Mouse (Mus musculus) midbrain, embryonic 16.5 days (tissue): ENCODE data around the gene Dda1. TPM values are rescaled to one million over a fixed set of nuclear protein-coding genes. Genes with fewer than 3 reads are reported as not detected.
A peak's percentile ranks its signal among the peaks of the same experiment; 100 is the strongest.
"Not testable (repeated sequence)": the region's sequence is repeated elsewhere in the genome, so short reads cannot be mapped to it uniquely, and the experiment has no call there.

Experiments
- ATAC-seq: fragments of 200-750 bp; cut with Nextera tagmentation; 2 replicates; pipeline ENCODE4 v1.8.0; 2017; ENCODE audit warnings: moderate TSS enrichment
- H3K27ac ChIP-seq: fragments of 300-500 bp; sonication (generic); 2 replicates; pipeline ENCODE4 v1.5.1; 2014; ENCODE audit warnings: mild to moderate bottlenecking, low read length, mixed read lengths
- H3K27me3 ChIP-seq: fragments of 300-500 bp; sonication (generic); 2 replicates; pipeline ENCODE4 v1.6.1; 2014; ENCODE audit warnings: low read depth, low read length, mixed read lengths; ENCODE audit not compliant: control insufficient read depth, insufficient read depth
- H3K36me3 ChIP-seq: fragments of 300-500 bp; sonication (generic); 2 replicates; pipeline ENCODE4 v1.6.1; 2014; ENCODE audit warnings: mild to moderate bottlenecking, low read length, moderate library complexity, mixed read lengths; ENCODE audit not compliant: control insufficient read depth, insufficient read depth
- H3K4me1 ChIP-seq: fragments of 300-500 bp; sonication (generic); 2 replicates; pipeline ENCODE4 v1.6.1; 2014; ENCODE audit warnings: mild to moderate bottlenecking, low read length, mixed read lengths; ENCODE audit not compliant: control insufficient read depth, insufficient read depth
- H3K4me2 ChIP-seq: fragments of 300-500 bp; sonication (generic); 2 replicates; pipeline ENCODE4 v1.6.1; 2014; ENCODE audit warnings: mild to moderate bottlenecking, low read length, mixed read lengths
- H3K4me3 ChIP-seq: fragments of 300-500 bp; sonication (generic); 2 replicates; pipeline ENCODE4 v1.5.1; 2014; ENCODE audit warnings: low read depth, mild to moderate bottlenecking, low read length, moderate library complexity, mixed read lengths
- H3K9ac ChIP-seq: fragments of 300-500 bp; sonication (generic); 2 replicates; pipeline ENCODE4 v1.6.1; 2014; ENCODE audit warnings: low read depth, low read length, mixed read lengths
- H3K9me3 ChIP-seq: fragments of 300-500 bp; sonication (generic); replicated peaks from 2 replicates; pipeline ENCODE4 v1.6.1; 2014; ENCODE audit warnings: mild to moderate bottlenecking, low read length, mixed read lengths; ENCODE audit not compliant: control insufficient read depth, poor library complexity, severe bottlenecking
- WGBS: fragments of 180-500 bp; shearing (Covaris S2); extraction: QIAGEN DNeasy Blood & Tissue Kit; methylation state at CpG from one replicate; pipeline ENCODE4 v1.1.7; 2014; 5-methylcytosine and 5-hydroxymethylcytosine counted together
- polyA plus RNA-seq: library from polyadenylated mRNA; unstranded; fragments of >200 nt; fragmentation: Nextera tagmentation; extraction: Ambion mirVana; gene quantifications from 2 replicates; pipeline ENCODE4 v1.2.1, GENCODE M21; 2015

Dda1 gene
- polyA plus RNA-seq, 1 experiment from 2014 or later: 231 TPM

GRCm38 (mm10) chr8:71509316-71509715, 40.3 kb downstream of the Dda1 start:
- Histone ChIP-seq H3K27me3 (peaks cover 55% of the 10 kb centered on the region), H3K4me1 (peaks cover 3% of the 10 kb centered on the region; the same call in 1 of the 2 replicates), H3K4me2 (no peak overlapping the region), H3K9me3 (no peaks in the 10 kb centered on the region), H3K27ac (no peak overlapping the region), H3K36me3 (no peaks in the 10 kb centered on the region), H3K4me3 (no peak overlapping the region), H3K9ac (no peak overlapping the region)
- 62% methylated on average over 2 of the region's 2 CpGs for WGBS
- no peak for ATAC-seq

GRCm38 (mm10) chr8:71511644-71512043, 42.6 kb downstream of the Dda1 start, which contains the start of gene Plvap:
TSS of gene Plvap (minus strand) at chr8:71511752.
- WGBS: 81% methylated on average over 14 of the region's 14 CpGs
- no peak for ATAC-seq
- H3K36me3 ChIP-seq: no peaks in the 10 kb centered on the region
- H3K9ac ChIP-seq: no peak within 1 kb of the TSS
- no peaks in the 10 kb centered on the region for H3K9me3 ChIP-seq
- H3K4me2 ChIP-seq: no peak within 1 kb of the TSS
- H3K27ac ChIP-seq: no peak within 1 kb of the TSS
- peaks cover 39% of the 10 kb centered on the region for H3K27me3 ChIP-seq
- H3K4me1 ChIP-seq: peaks cover 3% of the 10 kb centered on the region; the same call in 1 of the 2 replicates
- H3K4me3 ChIP-seq: no peak within 1 kb of the TSS

- ATAC-seq: no peak
- no peak overlapping the region for H3K27ac ChIP-seq
- H3K9ac ChIP-seq: no peak overlapping the region
- H3K4me2 ChIP-seq: no peak overlapping the region
- peaks cover 24% of the 10 kb centered on the region for H3K27me3 ChIP-seq
- H3K4me3 ChIP-seq: no peak overlapping the region
- no peaks in the 10 kb centered on the region for H3K36me3 ChIP-seq
- peaks cover under 1% of the 10 kb centered on the region; the same call in 1 of the 2 replicates for H3K4me1 ChIP-seq
- H3K9me3 ChIP-seq: no peaks in the 10 kb centered on the region
- 75% methylated on average over 15 of the region's 15 CpGs for WGBS
Measured at GRCm38 (mm10) chr8:71513018-71513754, 44.2 kb downstream of the Dda1 start.

- no peak for ATAC-seq
- H3K4me1 ChIP-seq: no peaks in the 10 kb centered on the region
- no peak overlapping the region for H3K4me2 ChIP-seq
- H3K9ac ChIP-seq: no peak overlapping the region
- no peaks in the 10 kb centered on the region for H3K9me3 ChIP-seq
- H3K27ac ChIP-seq: no peak overlapping the region
- peaks cover 13% of the 10 kb centered on the region; the same call in 1 of the 2 replicates for H3K27me3 ChIP-seq
- WGBS: 73% methylated on average over 5 of the region's 5 CpGs
- no peaks in the 10 kb centered on the region for H3K36me3 ChIP-seq
- no peak overlapping the region for H3K4me3 ChIP-seq
Measured at GRCm38 (mm10) chr8:71515043-71515442, 46.0 kb downstream of the Dda1 start.

- H3K4me3 ChIP-seq: no peak overlapping the region
- 23% methylated on average over 6 of the region's 6 CpGs for WGBS
- no peaks in the 10 kb centered on the region for H3K9me3 ChIP-seq
- H3K4me1 ChIP-seq: no peaks in the 10 kb centered on the region
- H3K36me3 ChIP-seq: no peaks in the 10 kb centered on the region
- no peaks in the 10 kb centered on the region for H3K27me3 ChIP-seq
- H3K9ac ChIP-seq: no peak overlapping the region
- ATAC-seq: no peak
- no peak overlapping the region for H3K4me2 ChIP-seq
- H3K27ac ChIP-seq: no peak overlapping the region
Measured at GRCm38 (mm10) chr8:71516786-71517185, 47.8 kb downstream of the Dda1 start.

- ATAC-seq, H3K27ac ChIP-seq, H3K9ac ChIP-seq, H3K9me3 ChIP-seq, H3K36me3 ChIP-seq, H3K27me3 ChIP-seq, H3K4me1 ChIP-seq, H3K4me3 ChIP-seq, H3K4me2 ChIP-seq: not testable (repeated sequence)
- 45% methylated on average over 8 of the region's 10 CpGs for WGBS
Measured at GRCm38 (mm10) chr8:71519037-71519825, 50.2 kb downstream of the Dda1 start.

GRCm38 (mm10) chr8:71521634-71522033, 52.6 kb downstream of the Dda1 start:
- peaks cover 17% of the 10 kb centered on the region for H3K27me3 ChIP-seq
- H3K4me2 ChIP-seq: peak overlapping the region; percentile 30; the same call in 1 of the 2 replicates
- H3K4me3 ChIP-seq: no peak overlapping the region
- peaks cover 3% of the 10 kb centered on the region; the same call in 1 of the 2 replicates for H3K4me1 ChIP-seq
- H3K9ac ChIP-seq: no peak overlapping the region
- WGBS: 2% methylated on average over 17 of the region's 17 CpGs
- peak; percentile 83 for ATAC-seq
- no peaks in the 10 kb centered on the region for H3K36me3 ChIP-seq
- no peak overlapping the region for H3K27ac ChIP-seq
- H3K9me3 ChIP-seq: no peaks in the 10 kb centered on the region

GRCm38 (mm10) chr8:71525226-71526050, 56.4 kb downstream of the Dda1 start, which contains the start of gene Ccdc194:
TSS of gene Ccdc194 (minus strand) at chr8:71525711.
- 8% methylated on average over 41 of the region's 46 CpGs for WGBS
- no peak within 1 kb of the TSS for H3K27ac ChIP-seq
- no peaks in the 10 kb centered on the region for H3K36me3 ChIP-seq
- peaks cover 22% of the 10 kb centered on the region for H3K27me3 ChIP-seq
- no peak within 1 kb of the TSS for H3K9ac ChIP-seq
- H3K4me3 ChIP-seq: no peak within 1 kb of the TSS
- peaks cover 3% of the 10 kb centered on the region; the same call in 1 of the 2 replicates for H3K4me1 ChIP-seq
- ATAC-seq: no peak
- peak within 1 kb of the TSS; percentile 14; the same call in 1 of the 2 replicates for H3K4me2 ChIP-seq
- H3K9me3 ChIP-seq: no peaks in the 10 kb centered on the region
